Mouse (Mus musculus) CH12.LX (cell line): Measurements from ENCODE around the gene Lrch3.

ENCODE experiments used
- BHLHE40 ChIP-seq: IDR thresholded peaks from 2 replicates; pipeline ENCODE4 v1.6.1; 2011; ENCODE audit warnings: mild to moderate bottlenecking, low read depth, low read length, improper control_type of control experiment
- CHD2 ChIP-seq: IDR thresholded peaks from 2 replicates; pipeline ENCODE4 v1.6.1; 2011; ENCODE audit warnings: low read length, improper control_type of control experiment
- CTCF ChIP-seq, 2 experiments: IDR thresholded peaks in 1 of 2; conservative IDR thresholded peaks in 1 of 2; 2 replicates each; pipeline ENCODE4 v1.5.1; 2011 to 2012; ENCODE audit warnings: low read depth in 2 of 2, low read length in 2 of 2, improper control_type of control experiment in 1 of 2, inconsistent platforms in 1 of 2, mild to moderate bottlenecking in 1 of 2, moderate library complexity in 1 of 2
- EP300 ChIP-seq: IDR thresholded peaks from 2 replicates; pipeline ENCODE4 v1.6.1; 2011; ENCODE audit warnings: low read length, improper control_type of control experiment
- ETS1 ChIP-seq: conservative IDR thresholded peaks from 2 replicates; pipeline ENCODE4 v1.6.1; 2012; ENCODE audit warnings: low read depth, mild to moderate bottlenecking, inconsistent platforms, low read length, improper control_type of control experiment, moderate library complexity
- HCFC1 ChIP-seq: IDR thresholded peaks from 2 replicates; pipeline ENCODE4 v1.6.1; 2012; ENCODE audit warnings: low read depth, mild to moderate bottlenecking, inconsistent platforms, low read length, improper control_type of control experiment
- IRF4 ChIP-seq: IDR thresholded peaks from 2 replicates; pipeline ENCODE4 v1.6.1; 2014; ENCODE audit warnings: low read depth, mild to moderate bottlenecking, inconsistent platforms, low read length, improper control_type of control experiment
- KAT2A ChIP-seq: IDR thresholded peaks from 2 replicates; pipeline ENCODE4 v1.6.1; 2012; ENCODE audit warnings: low read length, improper control_type of control experiment, inconsistent platforms; ENCODE audit not compliant: insufficient replicate concordance
- MAFK ChIP-seq: IDR thresholded peaks from 2 replicates; pipeline ENCODE4 v1.6.1; 2011; ENCODE audit warnings: low read length, improper control_type of control experiment; ENCODE audit not compliant: insufficient replicate concordance
- MYC ChIP-seq: IDR thresholded peaks from 2 replicates; pipeline ENCODE4 v1.6.1; 2011; ENCODE audit warnings: low read depth, mild to moderate bottlenecking, improper control_type of control experiment, low read length
- POLR2A ChIP-seq: IDR thresholded peaks from 2 replicates; pipeline ENCODE4 v1.6.1; 2011; ENCODE audit warnings: low read depth, mild to moderate bottlenecking, improper control_type of control experiment, low read length
- USF1 ChIP-seq: IDR thresholded peaks from 2 replicates; pipeline ENCODE4 v1.6.1; 2014; ENCODE audit warnings: low read depth, mild to moderate bottlenecking, inconsistent platforms, low read length, improper control_type of control experiment
- ZKSCAN1 ChIP-seq: IDR thresholded peaks from 2 replicates; pipeline ENCODE4 v1.6.1; 2012; ENCODE audit warnings: low read depth, inconsistent platforms, low read length, improper control_type of control experiment, borderline replicate concordance
- ZNF384 ChIP-seq: IDR thresholded peaks from 2 replicates; pipeline ENCODE4 v1.6.1; 2012; ENCODE audit warnings: low read depth, low read length, improper control_type of control experiment, inconsistent platforms

GRCm38 (mm10) chr16:32865401-32865800 is 48.5 kb upstream of the Lrch3 start:
- TF ChIP-seq ETS1 (0 out of 2 replicates have a peak, but pooled peaks have one; percentile 12), CTCF (conservative IDR thresholded peaks at IDR 0.05 in 1 of 2, IDR thresholded peaks at IDR 0.05 in 1 of 2; ENCODE audit: low read depth in 2 of 2, low read length in 2 of 2) (no peak), USF1 (no peak), HCFC1 (no peak), IRF4 (peak; percentile 35; the same call in 1 of the 2 replicates), CHD2 (no peak), EP300 (0 out of 2 replicates have a peak, but pooled peaks have one; percentile 24), MAFK (no peak), ZKSCAN1 (no peak), MYC (no peak), BHLHE40 (no peak), ZNF384 (no peak), POLR2A (no peak), KAT2A (no peak)
